Mouse (Mus musculus): ENCODE measurements around the gene Nav2. TPM values are rescaled to one million over a fixed set of nuclear protein-coding genes. Genes with fewer than 3 reads are reported as not detected.

Nav2 gene
- polyA plus RNA-seq, 1 experiment = 0.01 TPM

DNA sequence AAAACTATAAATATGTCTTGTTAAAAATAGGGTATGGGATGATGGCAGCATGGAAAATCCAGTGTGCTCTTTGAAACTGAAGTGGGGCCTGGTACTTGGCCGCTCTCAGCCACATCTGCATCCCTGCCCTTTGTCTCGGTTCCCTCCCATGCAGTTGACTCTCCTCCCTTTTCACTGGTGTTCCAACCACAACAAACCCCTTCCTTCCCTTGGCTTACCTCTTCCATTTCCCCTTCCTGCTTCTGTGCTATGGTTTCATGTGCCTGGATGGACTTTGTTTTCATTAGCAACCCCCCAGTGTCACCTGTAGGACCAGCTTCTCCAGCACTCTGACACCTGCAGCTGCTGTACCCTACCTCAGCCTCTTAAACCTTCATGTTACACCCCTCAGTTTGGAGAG lies 578.8 kb downstream of the Nav2 start:
- TF ChIP-seq GATA1 (IDR thresholded peaks at IDR 0.05; ENCODE audit: low read length) = no peak

DNA sequence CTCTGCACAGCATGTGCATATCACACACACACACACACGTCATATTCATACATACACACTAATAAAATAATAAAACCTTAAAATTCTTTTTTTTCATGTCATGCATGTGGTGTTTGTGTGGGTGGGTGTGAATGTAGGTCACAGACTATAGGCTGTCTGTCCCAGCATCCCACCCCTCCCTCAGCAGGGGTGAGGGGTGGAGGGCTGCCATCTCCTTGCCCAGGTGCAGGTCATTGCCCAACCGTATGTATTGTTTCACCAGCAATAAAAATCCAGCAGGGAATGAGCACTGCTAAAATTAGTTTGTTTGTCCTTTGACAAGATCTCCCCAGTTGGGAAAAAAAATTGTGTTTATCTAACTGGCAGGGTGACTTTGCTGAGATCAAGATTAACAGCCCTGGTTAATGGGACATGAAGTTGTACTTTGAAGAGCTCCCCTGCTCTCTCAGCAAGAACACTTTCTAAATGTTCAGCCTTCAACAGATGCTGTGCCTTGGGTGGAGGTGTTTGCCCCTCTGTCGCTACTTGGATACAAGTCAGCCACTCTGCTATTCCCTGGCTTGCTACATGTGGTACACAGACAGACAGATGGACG lies 580.1 kb downstream of the Nav2 start:
- no peak for TF ChIP-seq GATA1 (IDR thresholded peaks at IDR 0.05; ENCODE audit: low read length)

DNA sequence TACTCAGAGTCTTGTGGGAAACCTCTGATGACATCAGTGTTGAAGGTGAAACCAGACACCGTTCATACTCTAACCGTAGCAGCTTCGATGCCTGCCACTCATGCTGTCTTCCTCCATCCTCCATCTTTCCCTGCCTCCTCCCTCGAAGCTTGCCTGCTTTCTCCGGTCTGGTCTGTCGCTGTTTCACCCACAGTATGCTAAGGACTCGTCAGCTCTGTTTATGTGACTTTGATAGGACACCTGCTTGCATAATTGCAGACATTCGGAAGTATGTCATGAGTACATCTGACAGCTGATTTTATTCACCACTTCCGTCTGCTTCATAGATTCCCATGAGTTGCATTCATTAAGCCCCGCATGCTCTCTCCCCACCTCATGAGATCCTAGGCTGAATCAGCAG lies 582.3 kb downstream of the Nav2 start:
- no peak for TF ChIP-seq GATA1 (IDR thresholded peaks at IDR 0.05; ENCODE audit: low read length)

DNA sequence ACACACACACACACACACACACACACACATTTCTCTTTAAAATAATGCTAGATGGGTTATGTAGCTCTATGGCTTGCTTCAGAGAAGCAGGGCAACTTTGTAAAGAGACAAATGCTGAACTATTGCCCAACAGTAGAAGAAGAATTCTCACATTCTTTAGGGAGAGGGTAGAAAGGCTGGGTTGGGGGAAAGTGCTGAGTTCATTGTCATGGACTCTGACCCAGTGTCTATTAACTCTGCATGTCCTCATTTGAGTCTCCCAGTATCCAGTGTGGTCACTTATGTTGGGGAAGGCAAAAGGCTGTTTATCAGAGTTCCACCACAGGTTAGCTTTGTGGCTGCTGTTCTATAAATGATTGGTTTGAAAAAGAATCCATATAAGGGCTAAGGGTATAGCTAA lies 584.1 kb downstream of the Nav2 start:
- TF ChIP-seq GATA1 (IDR thresholded peaks at IDR 0.05; ENCODE audit: low read length) = no peak

DNA sequence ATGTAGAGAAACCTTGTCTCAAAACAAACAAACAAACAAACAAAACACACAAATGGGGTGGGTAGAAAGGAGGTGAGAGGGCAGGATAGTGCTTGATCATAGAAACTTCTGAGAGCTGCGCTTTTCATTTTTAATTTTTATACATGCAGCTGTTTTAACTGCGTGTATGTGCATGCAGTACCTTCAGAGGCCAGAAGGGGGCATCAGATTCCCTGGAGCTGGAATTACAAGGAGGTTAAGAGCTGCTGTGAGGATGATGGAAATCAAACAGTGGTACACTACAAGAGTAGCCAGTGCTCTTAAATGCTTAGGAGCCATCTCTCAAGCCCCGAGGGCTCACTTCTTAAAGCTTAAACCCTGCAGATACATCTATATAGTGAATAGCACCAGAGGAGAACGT lies 584.7 kb downstream of the Nav2 start:
- no peak for TF ChIP-seq GATA1 (IDR thresholded peaks at IDR 0.05; ENCODE audit: low read length)

DNA sequence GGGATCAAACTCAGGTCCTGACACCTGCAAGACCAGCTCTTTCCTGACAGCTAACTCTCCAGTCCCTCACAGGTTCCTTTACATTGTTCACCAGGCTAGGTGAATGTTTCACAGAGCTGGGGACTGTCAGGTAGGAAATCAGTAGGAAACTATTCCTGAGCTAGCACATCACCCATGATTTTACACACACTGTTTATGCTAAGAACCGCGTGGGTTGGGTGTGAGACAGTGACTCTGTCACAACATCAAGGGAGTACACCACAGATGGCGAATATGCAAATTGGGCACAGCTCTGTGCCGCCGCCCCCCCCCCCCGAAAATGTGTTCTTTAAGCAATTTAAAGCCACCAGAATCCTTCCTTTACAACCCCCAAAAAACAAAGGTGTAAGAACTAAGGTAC lies 586.1 kb downstream of the Nav2 start:
- no peak for TF ChIP-seq GATA1 (IDR thresholded peaks at IDR 0.05; ENCODE audit: low read length)

DNA sequence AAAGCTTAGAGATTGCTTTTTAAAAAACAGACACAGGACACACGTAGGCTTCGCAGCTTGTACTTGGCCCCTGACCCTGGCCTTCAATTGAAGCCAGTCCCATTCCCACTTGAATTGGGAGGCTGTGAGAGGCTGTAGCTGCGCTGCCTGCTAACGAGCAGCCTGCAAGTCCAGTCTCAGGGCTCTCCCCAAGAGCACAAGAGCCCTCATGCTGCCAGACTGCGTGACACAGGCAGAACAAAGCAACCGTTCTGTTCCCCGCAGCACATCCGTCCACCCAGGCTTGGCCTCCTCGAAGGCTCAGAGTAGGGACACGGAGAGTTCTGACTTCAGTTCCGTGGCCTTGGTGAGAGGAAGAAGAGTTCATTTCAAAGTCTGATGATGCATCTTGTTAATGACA lies 587.6 kb downstream of the Nav2 start:
- TF ChIP-seq GATA1 (IDR thresholded peaks at IDR 0.05; ENCODE audit: low read length) = no peak

DNA sequence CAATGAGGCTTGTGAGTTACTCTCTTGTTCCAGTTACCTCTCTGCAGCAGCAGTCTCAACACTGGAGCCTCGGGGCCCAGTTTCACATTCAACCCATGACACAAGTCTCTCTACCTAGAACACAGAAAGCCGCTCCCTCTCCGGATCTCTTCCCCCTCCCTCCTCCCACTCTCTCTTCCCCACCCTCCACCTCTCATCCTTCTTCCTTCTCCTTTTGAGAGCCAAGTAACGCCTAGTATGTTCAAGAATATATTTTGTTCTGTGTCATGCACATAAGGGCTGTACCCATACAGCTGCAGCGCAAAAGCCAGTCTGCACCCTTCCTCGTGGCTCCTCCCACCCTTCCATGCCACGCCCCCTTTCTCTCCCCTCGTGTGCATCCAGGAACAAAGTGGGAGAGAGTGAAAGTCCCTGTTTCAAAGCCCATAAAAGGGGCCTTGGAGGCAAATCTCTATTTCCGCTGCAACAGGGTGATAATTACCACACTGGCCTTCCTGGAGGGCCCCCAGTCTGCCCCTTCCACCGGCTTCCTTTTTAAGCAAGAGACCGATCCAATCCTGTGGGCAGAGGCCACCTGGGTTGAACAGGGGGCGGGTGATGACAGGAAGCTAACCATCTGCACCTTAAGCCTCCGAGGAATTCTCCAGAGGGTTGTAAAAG lies 588.4 kb downstream of the Nav2 start:
- TF ChIP-seq GATA1 (IDR thresholded peaks at IDR 0.05; ENCODE audit: low read length) = no peak

DNA sequence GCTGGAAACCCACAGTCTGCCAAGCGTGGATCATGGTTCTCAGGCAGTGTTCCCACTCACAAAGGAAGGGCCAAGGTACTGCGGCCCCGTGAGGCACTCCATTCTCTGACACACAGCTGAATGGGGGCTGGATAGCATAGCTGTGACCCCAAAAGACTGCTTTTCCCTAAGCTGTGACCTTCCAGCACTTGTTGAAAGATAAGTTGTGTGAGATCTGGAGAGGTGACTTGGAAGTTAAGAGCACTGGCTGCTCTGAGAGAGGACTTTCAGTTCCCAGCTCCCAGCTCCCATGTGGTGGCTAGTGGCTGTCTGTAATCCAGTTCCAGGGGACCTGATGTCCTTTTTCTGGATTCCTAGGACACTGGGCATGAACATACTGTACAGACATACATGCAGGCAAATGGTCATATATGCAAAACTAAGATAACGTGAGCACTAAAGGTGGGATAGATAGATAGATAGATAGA lies 588.9 kb downstream of the Nav2 start:
- TF ChIP-seq GATA1 (IDR thresholded peaks at IDR 0.05; ENCODE audit: low read length) = no peak

DNA sequence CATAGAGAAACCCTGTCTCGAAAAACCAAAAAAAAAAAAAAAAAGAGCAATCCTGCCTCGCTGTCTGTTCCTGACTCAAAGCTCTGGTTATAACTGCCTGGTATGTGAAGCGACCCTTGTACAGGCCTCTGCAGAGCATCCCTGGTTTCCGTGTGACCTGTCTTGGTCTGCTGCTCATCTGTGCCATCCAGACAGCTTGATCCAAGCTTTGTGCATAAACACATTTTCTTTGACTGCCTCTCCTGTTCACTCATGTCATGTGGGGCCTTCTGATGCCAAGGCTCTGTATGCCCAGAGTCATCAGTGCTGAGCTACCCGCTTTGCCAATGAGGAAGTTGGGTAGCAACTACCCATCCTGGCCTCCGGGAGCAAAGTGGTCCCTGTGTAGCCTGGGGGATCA lies 591.1 kb downstream of the Nav2 start:
- TF ChIP-seq GATA1 (IDR thresholded peaks at IDR 0.05; ENCODE audit: low read length) = no peak

DNA sequence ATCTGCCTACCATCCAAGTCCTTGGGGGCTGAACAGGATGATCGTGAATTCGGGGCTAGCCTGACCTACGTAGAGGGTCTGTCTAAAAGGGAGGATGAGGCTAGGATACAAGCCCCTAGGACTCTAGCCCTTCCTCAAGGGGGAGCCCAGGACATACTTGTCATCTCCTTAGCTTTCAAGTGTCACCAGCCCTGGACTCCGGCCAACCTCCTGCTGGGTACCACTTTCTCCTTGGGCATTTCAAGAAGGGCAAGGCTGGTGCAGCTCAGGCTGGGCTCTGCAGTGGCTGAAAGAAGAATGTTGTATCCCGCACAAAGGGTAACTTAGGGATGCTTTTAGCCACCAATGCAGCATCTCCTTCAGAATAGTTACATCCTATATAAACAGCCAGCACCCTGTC lies 592.4 kb downstream of the Nav2 start:
- no peak for TF ChIP-seq GATA1 (IDR thresholded peaks at IDR 0.05; ENCODE audit: low read length)

DNA sequence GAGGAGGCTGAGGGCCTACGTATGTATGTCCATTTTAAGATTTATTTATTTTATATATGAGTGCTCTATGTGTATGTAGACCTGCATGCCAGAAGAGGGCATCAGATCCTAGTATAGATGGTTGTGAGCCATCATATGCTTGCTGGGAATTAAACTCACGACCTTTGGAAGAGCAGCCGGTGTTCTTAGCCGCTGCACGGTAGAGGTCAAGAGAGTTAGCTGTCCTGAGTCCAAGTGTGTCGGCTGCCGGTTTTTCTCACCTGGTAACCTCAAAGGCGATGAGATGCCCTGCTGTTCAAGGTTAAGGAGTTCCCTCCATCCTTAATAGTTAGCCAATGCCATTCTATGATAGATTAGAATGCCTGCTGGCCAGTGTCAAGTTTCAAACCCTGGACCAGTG lies 594.9 kb downstream of the Nav2 start:
- TF ChIP-seq GATA1 (IDR thresholded peaks at IDR 0.05; ENCODE audit: low read length) = no peak

DNA sequence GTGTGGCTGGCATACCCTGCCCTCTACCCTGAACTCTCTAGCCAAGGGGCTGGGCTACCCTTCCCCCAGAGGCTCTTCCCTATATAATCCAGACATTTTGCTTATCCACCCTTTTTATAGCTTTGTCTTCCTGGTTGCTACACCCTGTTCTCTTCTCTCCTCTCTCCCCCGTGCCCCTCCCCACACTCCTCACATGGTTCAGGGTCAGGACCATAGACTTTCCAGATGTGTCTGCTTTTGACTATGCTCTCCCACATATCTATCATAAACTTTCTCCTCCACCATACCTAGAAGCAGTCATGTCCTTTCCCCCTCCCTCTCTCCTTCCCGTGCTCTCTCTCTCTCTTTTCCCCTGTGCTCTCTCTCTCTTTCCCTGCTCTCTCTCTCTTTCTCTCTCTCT lies 595.4 kb downstream of the Nav2 start:
- TF ChIP-seq GATA1 (IDR thresholded peaks at IDR 0.05; ENCODE audit: low read length) = no peak

DNA sequence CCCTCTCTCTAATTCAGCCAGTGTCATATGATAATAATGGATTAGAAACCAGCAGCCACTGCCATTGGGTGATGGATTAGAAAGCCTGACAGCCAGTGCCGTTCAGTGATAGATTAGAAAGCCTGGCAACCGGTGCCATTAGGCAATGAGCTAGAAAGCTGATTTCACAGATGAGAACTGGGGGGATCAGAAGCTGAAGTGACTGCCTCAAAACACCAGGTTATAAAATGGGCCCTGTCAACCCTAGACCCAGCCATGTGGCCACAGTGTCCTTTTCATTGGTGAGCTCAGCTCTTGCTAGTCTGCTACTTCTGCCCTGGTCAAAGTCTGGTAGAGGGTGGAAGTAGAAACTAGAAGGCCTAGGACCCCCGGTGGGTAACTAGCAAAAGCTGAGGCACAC lies 595.8 kb downstream of the Nav2 start:
- no peak for TF ChIP-seq GATA1 (IDR thresholded peaks at IDR 0.05; ENCODE audit: low read length)

DNA sequence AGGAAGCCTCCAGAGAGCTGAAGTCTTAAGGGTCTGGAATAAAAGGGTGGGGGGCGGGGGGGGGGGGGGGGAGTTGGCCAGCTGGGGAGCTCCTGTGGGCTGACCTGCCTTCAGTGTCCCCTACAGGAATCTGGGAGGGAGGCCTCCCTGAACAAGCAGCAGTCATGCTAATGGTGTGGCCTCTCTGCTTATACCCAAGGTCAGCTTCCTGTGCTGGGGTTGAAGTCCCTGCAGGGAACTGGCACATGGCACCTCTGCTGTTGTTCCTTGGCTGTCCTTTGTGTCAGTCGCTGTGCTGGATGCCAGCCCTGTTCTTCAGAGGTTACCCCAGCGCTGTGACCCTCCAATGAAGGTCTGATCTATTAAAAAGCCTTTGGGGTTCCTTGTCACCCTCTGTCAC lies 596.5 kb downstream of the Nav2 start:
- TF ChIP-seq GATA1 (IDR thresholded peaks at IDR 0.05; ENCODE audit: low read length) = no peak

DNA sequence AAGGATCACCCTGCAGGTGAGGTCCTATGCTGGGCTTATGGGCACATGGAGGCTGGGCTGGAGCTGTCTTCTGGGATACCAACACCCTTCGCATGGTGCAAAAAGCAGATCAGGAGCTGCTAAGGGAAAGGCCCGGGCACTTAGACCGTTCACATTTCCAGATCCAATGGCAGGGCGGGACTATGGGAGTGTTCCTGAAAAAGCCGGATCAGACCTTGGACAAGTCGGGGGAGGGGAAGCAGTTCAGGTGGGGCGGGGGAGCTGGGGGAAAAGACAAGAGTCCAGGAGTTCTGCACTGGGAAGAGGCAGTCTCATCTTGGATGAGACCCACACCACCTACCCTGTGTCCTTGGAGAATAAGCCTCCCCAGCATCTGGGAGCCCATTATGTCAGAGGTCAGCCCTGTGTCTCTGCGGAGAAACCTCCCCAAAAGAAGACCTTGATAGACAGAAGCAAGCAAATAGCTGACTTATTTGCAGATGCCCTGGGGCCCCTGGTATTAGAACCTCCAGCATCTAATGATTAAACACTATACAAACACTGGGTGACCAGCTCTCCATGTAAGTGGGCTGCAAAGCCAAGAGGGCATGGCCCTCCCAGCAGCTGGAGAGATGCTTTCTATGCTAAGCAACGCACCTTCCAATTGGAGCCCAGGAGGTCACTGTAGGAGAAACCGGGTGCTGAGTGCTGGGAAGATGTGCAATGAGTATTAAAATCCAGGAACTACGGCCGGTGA lies 597.7 kb downstream of the Nav2 start:
- TF ChIP-seq GATA1 (IDR thresholded peaks at IDR 0.05; ENCODE audit: low read length) = no peak

All from G1E-ER4 (cell line).